Mouse (Mus musculus) liver, embryonic 11.5 days (tissue): ENCODE measurements around the gene Fbxl19. TPM values are rescaled to one million over a fixed set of nuclear protein-coding genes. Genes with fewer than 3 reads are reported as not detected.
"Not testable (repeated sequence)": the region's sequence is repeated elsewhere in the genome, so short reads cannot be mapped to it uniquely, and the experiment has no call there.

ENCODE experiments used
- ATAC-seq: fragments of 200-750 bp; cut with Nextera tagmentation; replicated peaks from 2 replicates; pipeline ENCODE4 v1.8.0; 2017; ENCODE audit warnings: moderate number of reproducible peaks, mild to moderate bottlenecking, moderate TSS enrichment, moderate library complexity; ENCODE audit not compliant: low FRiP score
- DNase-seq: peaks from one replicate; pipeline ENCODE4 v3.0.0-alpha.2; 2017; ENCODE audit warnings: low spot score
- H3K27ac ChIP-seq: fragments of 300-500 bp; sonication (generic); 2 replicates; pipeline ENCODE4 v1.5.1; 2014; ENCODE audit warnings: mild to moderate bottlenecking, low read depth, low read length, control low read depth
- H3K27me3 ChIP-seq: fragments of 300-500 bp; sonication (generic); replicated peaks from 2 replicates; pipeline ENCODE4 v1.6.1; 2014; ENCODE audit warnings: low read length, mixed read lengths; ENCODE audit not compliant: control insufficient read depth, insufficient read depth
- H3K36me3 ChIP-seq: fragments of 300-500 bp; sonication (generic); 2 replicates; pipeline ENCODE4 v1.6.1; 2014; ENCODE audit warnings: mild to moderate bottlenecking, low read length, moderate library complexity, mixed read lengths; ENCODE audit not compliant: control insufficient read depth, insufficient read depth
- H3K4me1 ChIP-seq: fragments of 300-500 bp; sonication (generic); replicated peaks from 2 replicates; pipeline ENCODE4 v1.6.1; 2014; ENCODE audit warnings: low read length, mixed read lengths; ENCODE audit not compliant: control insufficient read depth, insufficient read depth
- H3K4me2 ChIP-seq: fragments of 300-500 bp; sonication (generic); 2 replicates; pipeline ENCODE4 v1.6.1; 2014; ENCODE audit warnings: mild to moderate bottlenecking, control low read depth, moderate library complexity
- H3K4me3 ChIP-seq: fragments of 300-500 bp; sonication (generic); 2 replicates; pipeline ENCODE4 v1.5.1; 2014; ENCODE audit warnings: low read depth, low read length, control low read depth
- H3K9ac ChIP-seq: fragments of 300-500 bp; sonication (generic); 2 replicates; pipeline ENCODE4 v1.6.1; 2014; ENCODE audit warnings: low read depth, low read length, control low read depth
- H3K9me3 ChIP-seq: fragments of 300-500 bp; sonication (generic); 2 replicates; pipeline ENCODE4 v1.6.1; 2016; ENCODE audit warnings: low read length, inconsistent platforms, mixed read lengths; ENCODE audit not compliant: control insufficient read depth
- WGBS: fragments of 180-500 bp; shearing (Covaris S2); extraction: QIAGEN DNeasy Blood & Tissue Kit; methylation state at CpG from one replicate; pipeline ENCODE4 v1.1.7; 2014; 5-methylcytosine and 5-hydroxymethylcytosine counted together
- polyA plus RNA-seq: library from polyadenylated mRNA; unstranded; fragments of >200 nt; fragmentation: Nextera tagmentation; extraction: Ambion mirVana; gene quantifications from 2 replicates; pipeline ENCODE4 v1.2.1, GENCODE M21; 2014

Gene Fbxl19
- polyA plus RNA-seq, 1 experiment from 2014 or later, result 3.7 TPM

DNA sequence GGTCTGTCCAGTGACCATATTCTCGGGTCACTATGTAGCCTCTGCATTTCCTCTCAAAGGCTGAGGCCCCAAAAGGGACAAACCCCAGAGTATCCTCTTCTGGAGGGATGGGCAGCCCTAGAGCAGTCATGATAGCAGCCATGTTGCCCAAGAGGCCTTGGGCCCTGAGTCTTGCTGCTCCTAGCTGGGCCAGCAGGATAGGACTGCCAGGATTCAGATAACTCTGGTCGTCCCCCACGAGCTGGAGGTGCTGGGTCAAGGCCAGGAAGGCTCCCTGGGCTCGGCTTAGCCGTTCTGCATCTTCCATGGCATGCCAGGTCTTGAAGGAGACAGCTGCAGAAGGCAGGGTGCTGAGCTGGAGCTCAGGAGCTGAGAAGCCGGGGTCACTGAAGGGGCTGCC is 25.1 kb upstream of the Fbxl19 start:
- DNase-seq (no peak), ATAC-seq (no peak)
- Histone ChIP-seq H3K9ac (no peak overlapping the region), H3K4me1 (peaks cover 10% of the 10 kb centered on the region; the same call in 1 of the 2 replicates), H3K9me3 (no peaks in the 10 kb centered on the region), H3K27me3 (no peaks in the 10 kb centered on the region), H3K4me2 (no peak overlapping the region), H3K27ac (no peak overlapping the region), H3K36me3 (no peaks in the 10 kb centered on the region), H3K4me3 (no peak overlapping the region)
- WGBS, result 81% methylated on average over 6 of the region's 6 CpGs

DNA sequence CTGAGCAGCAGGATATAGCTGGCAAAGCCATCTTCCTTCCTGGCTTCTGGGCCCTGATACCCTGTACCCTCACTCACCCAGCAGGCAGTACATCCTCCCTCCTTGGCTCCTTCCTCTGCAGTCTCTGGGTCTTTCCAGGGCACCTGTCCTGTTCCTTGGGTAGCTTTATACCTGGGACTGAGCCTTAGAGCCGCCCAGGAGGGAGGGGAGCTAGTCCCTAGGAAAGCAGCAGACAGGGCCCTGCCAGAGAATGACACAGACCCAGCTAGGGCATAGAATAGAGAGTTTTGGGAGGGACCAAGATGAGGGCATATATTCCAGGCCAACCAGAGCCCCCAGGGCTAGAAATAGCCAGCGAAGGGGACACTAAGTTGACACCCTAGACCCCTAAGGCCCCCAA is 18.9 kb upstream of the Fbxl19 start:
- Histone ChIP-seq H3K9ac (no peak overlapping the region), H3K27ac (no peak overlapping the region), H3K9me3 (no peaks in the 10 kb centered on the region), H3K4me3 (no peak overlapping the region), H3K36me3 (no peaks in the 10 kb centered on the region), H3K4me2 (no peak overlapping the region), H3K27me3 (no peaks in the 10 kb centered on the region), H3K4me1 (no peaks in the 10 kb centered on the region)
- DNase-seq (no peak), ATAC-seq (no peak)
- WGBS, result 49% methylated on average over 2 of the region's 2 CpGs

DNA sequence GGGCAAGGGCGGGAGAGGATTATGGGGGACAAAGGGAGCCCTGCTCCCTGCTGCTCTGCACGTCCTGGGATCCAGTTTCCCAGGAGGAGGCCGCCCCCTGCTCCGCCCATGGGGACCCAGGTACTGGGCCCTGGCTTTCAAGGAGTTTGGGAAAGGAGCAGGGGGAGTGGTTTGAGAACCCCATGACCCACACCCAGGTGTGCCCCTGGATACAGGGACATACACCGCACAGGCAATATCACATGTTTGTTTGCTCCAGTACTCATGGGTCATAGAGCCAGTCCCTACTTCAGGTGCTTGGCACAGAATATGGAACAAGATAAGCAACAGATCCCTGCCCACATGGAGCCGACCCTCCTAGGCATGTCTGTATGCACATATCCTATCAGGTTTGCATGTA is 18.4 kb upstream of the Fbxl19 start:
- H3K4me3 ChIP-seq, result no peak overlapping the region
- no peak overlapping the region for H3K4me2 ChIP-seq
- H3K4me1 ChIP-seq, result no peaks in the 10 kb centered on the region
- no peak overlapping the region for H3K9ac ChIP-seq
- no peak overlapping the region for H3K27ac ChIP-seq
- H3K9me3 ChIP-seq, result no peaks in the 10 kb centered on the region
- no peak for DNase-seq
- H3K27me3 ChIP-seq, result no peaks in the 10 kb centered on the region
- H3K36me3 ChIP-seq, result no peaks in the 10 kb centered on the region
- ATAC-seq, result no peak
- WGBS, result 62% methylated on average over 6 of the region's 6 CpGs

- 75% methylated on average over 7 of the region's 7 CpGs for WGBS
- Histone ChIP-seq H3K9me3 (no peaks in the 10 kb centered on the region), H3K9ac (no peak overlapping the region), H3K27me3 (no peaks in the 10 kb centered on the region), H3K4me3 (no peak overlapping the region), H3K27ac (no peak overlapping the region), H3K36me3 (no peaks in the 10 kb centered on the region), H3K4me2 (no peak overlapping the region), H3K4me1 (no peaks in the 10 kb centered on the region)
- DNase-seq (no peak), ATAC-seq (no peak)
Measured at GRCm38 (mm10) chr7:127727898-127728297, 16.4 kb upstream of the Fbxl19 start.

GRCm38 (mm10) chr7:127730170-127730569 is 14.2 kb upstream of the Fbxl19 start:
- no peak overlapping the region for H3K9ac ChIP-seq
- ATAC-seq (no peak), DNase-seq (no peak)
- H3K4me1 ChIP-seq, result no peaks in the 10 kb centered on the region
- WGBS, result 62% methylated on average over 4 of the region's 4 CpGs
- H3K4me2 ChIP-seq, result no peak overlapping the region
- no peaks in the 10 kb centered on the region for H3K36me3 ChIP-seq
- H3K27ac ChIP-seq, result no peak overlapping the region
- H3K9me3 ChIP-seq, result no peaks in the 10 kb centered on the region
- no peaks in the 10 kb centered on the region for H3K27me3 ChIP-seq
- no peak overlapping the region for H3K4me3 ChIP-seq

DNA sequence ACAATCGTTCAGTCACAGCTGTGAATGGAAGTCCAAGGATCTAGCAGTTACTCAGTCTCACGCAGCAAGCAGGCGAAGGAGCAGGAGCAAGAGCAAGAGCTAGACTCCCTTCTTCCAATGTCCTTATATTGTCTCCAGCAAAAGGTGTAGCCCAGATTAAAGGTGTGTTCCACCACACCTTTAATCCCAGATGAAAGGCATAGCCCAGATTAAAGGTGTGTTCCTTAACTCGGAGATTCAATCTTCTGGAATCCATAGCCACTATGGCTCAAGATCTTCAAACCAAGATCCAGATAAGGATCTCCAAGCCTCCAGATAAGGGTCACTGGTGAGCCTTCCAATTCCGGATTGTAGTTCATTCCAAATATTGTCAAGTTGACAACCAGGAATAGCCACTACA is 12.3 kb upstream of the Fbxl19 start, which contains the start of gene Ctf2:
Gene Ctf2 (minus strand): TSS at position 101 of the 400 bp plus-strand sequence.
- H3K27ac ChIP-seq, H3K9me3 ChIP-seq, ATAC-seq, H3K4me3 ChIP-seq, DNase-seq, H3K36me3 ChIP-seq, H3K27me3 ChIP-seq, H3K4me1 ChIP-seq, H3K4me2 ChIP-seq, H3K9ac ChIP-seq: not testable (repeated sequence)
- no CpG with 5 or more reads among the region's 5 CpGs for WGBS

GRCm38 (mm10) chr7:127745251-127745651 is 908 bp downstream of the Fbxl19 start:
- WGBS, result under 1% methylated on average over 19 of the region's 19 CpGs
- Histone ChIP-seq H3K36me3 (peaks cover 3% of the 10 kb centered on the region; the same call in 1 of the 2 replicates), H3K4me2 (peak overlapping the region; percentile 98), H3K9ac (peak overlapping the region; percentile 83), H3K4me1 (peaks cover 7% of the 10 kb centered on the region), H3K27ac (peak overlapping the region; percentile 86), H3K27me3 (no peaks in the 10 kb centered on the region), H3K4me3 (peak overlapping the region; percentile 76), H3K9me3 (no peaks in the 10 kb centered on the region)
- peak; percentile 85 for DNase-seq
- peak; percentile 86 for ATAC-seq

DNA sequence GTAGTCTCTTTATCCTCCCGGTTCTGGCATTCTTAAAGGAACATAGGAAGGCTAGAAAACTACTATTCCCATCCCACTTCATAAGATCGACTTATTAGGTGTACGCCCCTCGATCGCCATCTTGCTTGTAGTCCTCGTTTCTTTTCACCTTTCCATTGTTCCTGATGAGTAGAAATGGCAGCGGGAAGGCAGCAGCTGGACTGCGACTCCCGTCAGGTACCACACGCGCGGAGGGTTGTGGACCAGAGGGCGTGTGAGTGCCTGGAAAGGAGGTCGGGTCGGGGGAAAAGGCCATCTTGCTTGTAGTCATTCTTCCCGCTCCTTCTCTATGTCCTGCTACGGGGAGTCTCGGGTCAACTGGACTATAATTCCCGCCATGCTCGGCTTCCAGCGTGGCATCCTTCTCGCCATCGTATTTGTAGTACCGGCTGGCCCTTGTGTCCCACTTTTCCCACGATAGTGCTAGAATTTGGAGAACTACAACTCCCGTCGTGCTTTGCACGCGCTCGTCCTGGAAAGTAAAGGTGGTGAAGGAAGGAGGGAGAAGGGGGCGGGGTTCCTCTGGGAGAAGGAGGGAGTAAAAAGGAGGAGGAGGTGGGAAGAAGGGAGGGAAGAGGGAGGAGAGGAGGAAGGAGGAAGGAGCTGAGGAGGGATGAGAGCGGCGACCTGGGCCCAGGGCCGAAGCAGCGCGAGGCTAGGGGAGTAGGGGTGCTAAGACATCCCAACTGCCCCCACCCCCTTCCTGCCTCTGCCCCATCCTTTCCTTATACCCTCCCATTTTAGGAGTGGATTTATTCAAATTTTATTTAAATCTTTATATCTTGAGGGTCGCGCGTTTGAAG is 1.5 kb downstream of the Fbxl19 start:
- ATAC-seq, result peak; percentile 69
- Histone ChIP-seq H3K27ac (peak overlapping the region; percentile 86), H3K27me3 (no peaks in the 10 kb centered on the region), H3K4me3 (peak overlapping the region; percentile 76), H3K36me3 (peaks cover 5% of the 10 kb centered on the region), H3K9me3 (no peaks in the 10 kb centered on the region), H3K4me2 (peak overlapping the region; percentile 98), H3K9ac (peak overlapping the region; percentile 83), H3K4me1 (peaks cover 7% of the 10 kb centered on the region)
- DNase-seq, result peak; percentile 91
- under 1% methylated on average over 39 of the region's 39 CpGs for WGBS
